Mouse (Mus musculus) hindbrain, embryonic 14.5 days (tissue): ENCODE measurements at regions not wholly inside any gene's neighbourhood (a gene's known extent, or its start where the extent isn't known, plus 50 kb on each side); places are given as distances from the start of the nearest gene placed in this dataset.

Experiments
- ATAC-seq: fragments of 200-750 bp; cut with Nextera tagmentation; 2 replicates; pipeline ENCODE4 v1.8.0; 2017; ENCODE audit warnings: moderate number of reproducible peaks, mild to moderate bottlenecking, moderate TSS enrichment, moderate library complexity; ENCODE audit not compliant: low FRiP score
- DNase-seq: peaks from one replicate; pipeline ENCODE4 v3.0.0-alpha.2; 2015; ENCODE audit warnings: low spot score
- H3K27ac ChIP-seq: fragments of 300-500 bp; sonication (generic); 2 replicates; pipeline ENCODE4 v1.5.1; 2014; ENCODE audit warnings: mild to moderate bottlenecking, moderate library complexity
- H3K27me3 ChIP-seq: fragments of 300-500 bp; sonication (generic); 2 replicates; pipeline ENCODE4 v1.6.1; 2014; ENCODE audit warnings: mild to moderate bottlenecking, low read length, mixed read lengths; ENCODE audit not compliant: control insufficient read depth, insufficient read depth
- H3K36me3 ChIP-seq: fragments of 300-500 bp; sonication (generic); replicated peaks from 2 replicates; pipeline ENCODE4 v1.6.1; 2014; ENCODE audit not compliant: control insufficient read depth, insufficient read depth
- H3K4me1 ChIP-seq: fragments of 300-500 bp; sonication (generic); replicated peaks from 2 replicates; pipeline ENCODE4 v1.6.1; 2014; ENCODE audit warnings: antibody characterized with exemption, low read length, mixed read lengths; ENCODE audit not compliant: control insufficient read depth, insufficient read depth
- H3K4me2 ChIP-seq: fragments of 300-500 bp; sonication (generic); replicated peaks from 2 replicates; pipeline ENCODE4 v1.6.1; 2014; ENCODE audit warnings: mild to moderate bottlenecking, moderate library complexity
- H3K4me3 ChIP-seq: fragments of 300-500 bp; sonication (generic); replicated peaks from 2 replicates; pipeline ENCODE4 v1.5.1; 2014; ENCODE audit warnings: mild to moderate bottlenecking, low read length
- H3K9ac ChIP-seq: fragments of 300-500 bp; sonication (generic); 2 replicates; pipeline ENCODE4 v1.6.1; 2014
- H3K9me3 ChIP-seq: fragments of 300-500 bp; sonication (generic); 2 replicates; pipeline ENCODE4 v1.6.1; 2016; ENCODE audit warnings: low read length; ENCODE audit not compliant: control insufficient read depth
- WGBS: fragments of 180-500 bp; shearing (Covaris S2); extraction: QIAGEN DNeasy Blood & Tissue Kit; methylation state at CpG from one replicate; pipeline ENCODE4 v1.1.7; 2014; 5-methylcytosine and 5-hydroxymethylcytosine counted together

- Histone ChIP-seq H3K27me3 (no peaks in the 10 kb centered on the region), H3K27ac (no peak overlapping the region), H3K9me3 (no peaks in the 10 kb centered on the region), H3K9ac (no peak overlapping the region), H3K4me3 (no peak overlapping the region), H3K4me1 (0 out of 2 replicates have a peak, but pooled peaks cover 21% of the 10 kb centered on the region), H3K4me2 (no peak overlapping the region), H3K36me3 (no peaks in the 10 kb centered on the region)
- DNase-seq (no peak), ATAC-seq (no peak)
- WGBS = 77% methylated on average over 4 of the region's 4 CpGs
These were observed 85.0 kb downstream of the Arl4a start for GRCm38 (mm10) chr12:39952854-39953253.

GRCm38 (mm10) chr12:39951911-39952310, 85.9 kb downstream of the Arl4a start:
- DNase-seq (no peak), ATAC-seq (no peak)
- Histone ChIP-seq H3K9ac (no peak overlapping the region), H3K4me1 (0 out of 2 replicates have a peak, but pooled peaks cover 12% of the 10 kb centered on the region), H3K27ac (no peak overlapping the region), H3K36me3 (no peaks in the 10 kb centered on the region), H3K4me3 (no peak overlapping the region), H3K27me3 (no peaks in the 10 kb centered on the region), H3K9me3 (no peaks in the 10 kb centered on the region), H3K4me2 (no peak overlapping the region)
- WGBS = 88% methylated on average over 6 of the region's 6 CpGs

DNA sequence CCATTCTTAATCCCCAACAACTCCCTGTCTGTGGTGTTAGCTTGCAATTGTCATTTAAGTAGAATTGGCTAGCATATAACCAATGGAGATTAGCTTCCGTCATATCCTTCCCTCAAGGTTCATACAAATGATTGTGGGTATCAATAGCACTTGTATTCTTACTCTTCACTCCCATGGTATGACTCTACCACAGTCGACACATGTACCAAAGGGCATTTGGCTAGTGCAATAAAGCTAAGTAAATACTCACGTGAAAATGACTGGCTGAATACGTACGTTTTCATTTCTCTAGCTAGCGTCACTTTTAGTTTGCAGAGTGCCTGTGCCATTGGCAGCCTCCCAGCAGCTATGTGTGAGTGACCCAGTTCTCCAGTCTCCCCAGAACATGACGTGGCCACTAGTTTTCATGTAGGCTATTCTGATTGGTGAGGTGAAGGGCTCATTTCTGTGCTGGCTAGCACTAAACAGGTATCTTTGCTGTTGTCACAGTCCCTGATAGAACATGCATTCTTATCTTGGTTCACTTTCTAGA, 87.5 kb downstream of the Arl4a start:
- Histone ChIP-seq H3K36me3 (no peaks in the 10 kb centered on the region), H3K27ac (no peak overlapping the region), H3K4me1 (no peaks in the 10 kb centered on the region), H3K4me2 (no peak overlapping the region), H3K9me3 (no peaks in the 10 kb centered on the region), H3K27me3 (no peaks in the 10 kb centered on the region), H3K4me3 (no peak overlapping the region), H3K9ac (no peak overlapping the region)
- ATAC-seq (no peak), DNase-seq (no peak)
- WGBS = 89% methylated on average over 7 of the region's 7 CpGs

DNA sequence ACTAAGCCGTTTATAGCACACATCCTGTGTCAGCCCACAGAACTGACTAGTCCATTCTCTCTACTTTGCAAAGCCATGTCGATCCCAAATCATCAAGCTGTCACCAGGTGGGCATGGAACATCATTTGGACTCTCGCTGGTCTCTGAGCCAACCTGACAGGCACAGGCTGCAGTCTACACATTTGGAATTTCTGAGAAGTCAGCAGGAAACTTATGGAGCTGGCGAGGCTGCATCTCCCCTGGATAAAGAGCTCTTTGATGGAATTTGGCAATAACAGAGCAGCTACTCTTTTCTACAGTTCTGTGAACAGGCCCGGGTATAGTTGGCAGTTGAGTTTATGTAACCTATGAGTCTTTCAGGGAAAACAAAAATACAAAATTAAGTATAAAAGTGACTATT, 94.9 kb downstream of the Arl4a start:
- no peak overlapping the region for H3K4me3 ChIP-seq
- no peaks in the 10 kb centered on the region for H3K27me3 ChIP-seq
- H3K4me2 ChIP-seq = no peak overlapping the region
- WGBS = 67% methylated on average over 5 of the region's 5 CpGs
- no peak overlapping the region for H3K9ac ChIP-seq
- no peaks in the 10 kb centered on the region for H3K36me3 ChIP-seq
- H3K27ac ChIP-seq = no peak overlapping the region
- no peaks in the 10 kb centered on the region for H3K9me3 ChIP-seq
- ATAC-seq (no peak), DNase-seq (no peak)
- 0 out of 2 replicates have a peak, but pooled peaks cover 5% of the 10 kb centered on the region for H3K4me1 ChIP-seq

- Histone ChIP-seq H3K27me3 (no peaks in the 10 kb centered on the region), H3K36me3 (no peaks in the 10 kb centered on the region), H3K4me2 (no peak overlapping the region), H3K4me1 (0 out of 2 replicates have a peak, but pooled peaks cover 5% of the 10 kb centered on the region), H3K9ac (no peak overlapping the region), H3K27ac (no peak overlapping the region), H3K9me3 (no peaks in the 10 kb centered on the region), H3K4me3 (no peak overlapping the region)
- ATAC-seq = no peak
- DNase-seq = no peak
- 97% methylated on average over 1 of the region's 1 CpGs for WGBS
These were observed 96.7 kb downstream of the Arl4a start for GRCm38 (mm10) chr12:39941162-39941561.

DNA sequence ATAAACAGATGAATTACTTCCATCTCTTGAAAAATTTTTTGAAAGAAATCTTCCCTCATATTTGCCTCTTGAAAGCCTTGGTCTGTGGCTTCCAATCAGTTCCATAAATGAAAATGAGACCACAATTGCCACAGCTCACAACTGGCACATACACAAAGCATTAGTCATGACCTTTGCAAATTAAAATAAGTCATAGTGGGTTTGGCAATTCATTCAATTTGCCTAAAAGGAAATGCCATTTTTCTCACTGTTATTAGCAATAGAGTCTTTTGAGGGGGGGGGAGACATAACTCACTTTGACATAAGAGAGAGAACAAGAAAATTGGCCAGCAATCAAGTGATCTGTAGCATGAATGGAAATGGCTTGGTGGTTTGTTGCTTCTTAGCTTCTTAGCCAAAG, 98.8 kb downstream of the Arl4a start:
- ATAC-seq (no peak), DNase-seq (no peak)
- no peak overlapping the region for H3K9ac ChIP-seq
- no peak overlapping the region for H3K4me3 ChIP-seq
- H3K9me3 ChIP-seq = no peaks in the 10 kb centered on the region
- no peaks in the 10 kb centered on the region for H3K27me3 ChIP-seq
- 0 out of 2 replicates have a peak, but pooled peaks cover 5% of the 10 kb centered on the region for H3K4me1 ChIP-seq
- no peak overlapping the region for H3K4me2 ChIP-seq
- H3K27ac ChIP-seq = no peak overlapping the region
- no peaks in the 10 kb centered on the region for H3K36me3 ChIP-seq

DNA sequence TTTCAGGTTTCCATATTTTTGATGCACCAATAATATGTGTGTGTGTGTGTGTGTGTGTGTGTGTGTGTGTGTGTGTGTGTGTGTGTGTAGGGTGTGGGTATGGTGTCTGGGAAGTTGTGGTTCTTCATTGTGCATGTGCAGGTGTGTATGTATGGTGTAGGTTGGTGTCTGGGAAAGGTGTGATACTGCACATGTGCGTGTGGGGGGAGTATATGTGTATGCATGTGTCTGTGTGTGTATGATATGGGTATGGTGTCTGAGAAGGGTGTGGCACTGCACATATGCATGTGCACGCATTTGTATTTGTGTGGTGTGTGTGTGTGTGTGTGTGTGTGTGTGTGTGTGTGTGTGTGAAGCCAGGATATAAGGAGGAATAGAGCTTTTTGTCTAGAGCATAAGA, 99.6 kb downstream of the Arl4a start:
- Histone ChIP-seq H3K9ac (no peak overlapping the region), H3K27ac (no peak overlapping the region), H3K4me3 (no peak overlapping the region), H3K36me3 (no peaks in the 10 kb centered on the region), H3K4me1 (0 out of 2 replicates have a peak, but pooled peaks cover 5% of the 10 kb centered on the region), H3K9me3 (no peaks in the 10 kb centered on the region), H3K27me3 (no peaks in the 10 kb centered on the region), H3K4me2 (no peak overlapping the region)
- ATAC-seq (no peak), DNase-seq (no peak)
- 91% methylated on average over 2 of the region's 2 CpGs for WGBS

DNA sequence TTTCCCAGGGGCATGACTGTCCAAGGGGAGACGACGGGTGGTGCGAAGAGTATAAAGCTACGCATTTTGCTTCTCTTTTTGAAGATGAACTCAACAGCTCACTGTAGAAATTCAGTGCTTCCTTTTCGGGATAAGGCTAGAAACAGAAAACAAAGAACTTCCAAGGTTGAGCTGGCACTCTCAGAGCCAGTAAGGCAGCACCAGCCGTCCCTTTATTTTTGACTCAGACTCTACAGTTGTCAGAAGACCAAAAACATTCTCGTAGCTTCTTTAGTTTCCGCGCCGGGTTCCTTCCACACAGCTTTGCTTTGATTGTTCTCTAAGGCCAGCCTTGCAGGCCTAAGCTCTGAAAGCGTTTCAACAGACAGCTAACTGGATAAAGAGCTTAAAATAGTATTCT, 101.5 kb downstream of the Arl4a start:
- no peak overlapping the region for H3K9ac ChIP-seq
- no peak overlapping the region for H3K4me2 ChIP-seq
- no peaks in the 10 kb centered on the region for H3K27me3 ChIP-seq
- no peak overlapping the region for H3K4me3 ChIP-seq
- H3K9me3 ChIP-seq = no peaks in the 10 kb centered on the region
- WGBS = 59% methylated on average over 11 of the region's 11 CpGs
- no peak overlapping the region for H3K27ac ChIP-seq
- DNase-seq (no peak), ATAC-seq (no peak)
- no peaks in the 10 kb centered on the region for H3K4me1 ChIP-seq
- H3K36me3 ChIP-seq = no peaks in the 10 kb centered on the region

GRCm38 (mm10) chr12:39935775-39936174, 102.0 kb downstream of the Arl4a start:
- Histone ChIP-seq H3K27ac (no peak overlapping the region), H3K4me3 (no peak overlapping the region), H3K4me1 (no peaks in the 10 kb centered on the region), H3K9me3 (no peaks in the 10 kb centered on the region), H3K36me3 (no peaks in the 10 kb centered on the region), H3K9ac (no peak overlapping the region), H3K4me2 (no peak overlapping the region), H3K27me3 (no peaks in the 10 kb centered on the region)
- no peak for DNase-seq
- 91% methylated on average over 12 of the region's 12 CpGs for WGBS
- no peak for ATAC-seq

- no peaks in the 10 kb centered on the region for H3K36me3 ChIP-seq
- no peaks in the 10 kb centered on the region for H3K4me1 ChIP-seq
- 86% methylated on average over 4 of the region's 4 CpGs for WGBS
- ATAC-seq (no peak), DNase-seq (no peak)
- no peak overlapping the region for H3K4me3 ChIP-seq
- no peaks in the 10 kb centered on the region for H3K27me3 ChIP-seq
- H3K9ac ChIP-seq = no peak overlapping the region
- H3K27ac ChIP-seq = no peak overlapping the region
- H3K4me2 ChIP-seq = no peak overlapping the region
- H3K9me3 ChIP-seq = no peaks in the 10 kb centered on the region
These were observed 102.9 kb downstream of the Arl4a start for GRCm38 (mm10) chr12:39934877-39935276.
